Mouse (Mus musculus) midbrain, embryonic 16.5 days (tissue): ENCODE measurements around the gene Haus7. TPM values are rescaled to one million over a fixed set of nuclear protein-coding genes. Genes with fewer than 3 reads are reported as not detected.
"Not testable (repeated sequence)": the region's sequence is repeated elsewhere in the genome, so short reads cannot be mapped to it uniquely, and the experiment has no call there.

Source experiments
- ATAC-seq: fragments of 200-750 bp; cut with Nextera tagmentation; 2 replicates; pipeline ENCODE4 v1.8.0; 2017; ENCODE audit warnings: moderate TSS enrichment
- H3K27ac ChIP-seq: fragments of 300-500 bp; sonication (generic); 2 replicates; pipeline ENCODE4 v1.5.1; 2014; ENCODE audit warnings: mild to moderate bottlenecking, low read length, mixed read lengths
- H3K27me3 ChIP-seq: fragments of 300-500 bp; sonication (generic); 2 replicates; pipeline ENCODE4 v1.6.1; 2014; ENCODE audit warnings: low read depth, low read length, mixed read lengths; ENCODE audit not compliant: control insufficient read depth, insufficient read depth
- H3K36me3 ChIP-seq: fragments of 300-500 bp; sonication (generic); 2 replicates; pipeline ENCODE4 v1.6.1; 2014; ENCODE audit warnings: mild to moderate bottlenecking, low read length, moderate library complexity, mixed read lengths; ENCODE audit not compliant: control insufficient read depth, insufficient read depth
- H3K4me1 ChIP-seq: fragments of 300-500 bp; sonication (generic); 2 replicates; pipeline ENCODE4 v1.6.1; 2014; ENCODE audit warnings: mild to moderate bottlenecking, low read length, mixed read lengths; ENCODE audit not compliant: control insufficient read depth, insufficient read depth
- H3K4me2 ChIP-seq: fragments of 300-500 bp; sonication (generic); 2 replicates; pipeline ENCODE4 v1.6.1; 2014; ENCODE audit warnings: mild to moderate bottlenecking, low read length, mixed read lengths
- H3K4me3 ChIP-seq: fragments of 300-500 bp; sonication (generic); 2 replicates; pipeline ENCODE4 v1.5.1; 2014; ENCODE audit warnings: low read depth, mild to moderate bottlenecking, low read length, moderate library complexity, mixed read lengths
- H3K9ac ChIP-seq: fragments of 300-500 bp; sonication (generic); 2 replicates; pipeline ENCODE4 v1.6.1; 2014; ENCODE audit warnings: low read depth, low read length, mixed read lengths
- H3K9me3 ChIP-seq: fragments of 300-500 bp; sonication (generic); replicated peaks from 2 replicates; pipeline ENCODE4 v1.6.1; 2014; ENCODE audit warnings: mild to moderate bottlenecking, low read length, mixed read lengths; ENCODE audit not compliant: control insufficient read depth, poor library complexity, severe bottlenecking
- WGBS: fragments of 180-500 bp; shearing (Covaris S2); extraction: QIAGEN DNeasy Blood & Tissue Kit; methylation state at CpG from one replicate; pipeline ENCODE4 v1.1.7; 2014; 5-methylcytosine and 5-hydroxymethylcytosine counted together
- polyA plus RNA-seq: library from polyadenylated mRNA; unstranded; fragments of >200 nt; fragmentation: Nextera tagmentation; extraction: Ambion mirVana; gene quantifications from 2 replicates; pipeline ENCODE4 v1.2.1, GENCODE M21; 2015

The Haus7 gene
- polyA plus RNA-seq, 1 experiment from 2014 or later = 70.9 TPM

GRCm38 (mm10) chrX:73432850-73433249, 26.0 kb downstream of the Haus7 start:
- Histone ChIP-seq H3K9ac (no peak overlapping the region), H3K27me3 (no peaks in the 10 kb centered on the region), H3K9me3 (no peaks in the 10 kb centered on the region), H3K27ac (no peak overlapping the region), H3K4me3 (no peak overlapping the region), H3K36me3 (no peaks in the 10 kb centered on the region), H3K4me2 (no peak overlapping the region), H3K4me1 (no peaks in the 10 kb centered on the region)
- WGBS = 76% methylated on average over 5 of the region's 5 CpGs
- no peak for ATAC-seq

GRCm38 (mm10) chrX:73430036-73430435, 28.8 kb downstream of the Haus7 start:
- H3K9me3 ChIP-seq = no peaks in the 10 kb centered on the region
- 74% methylated on average over 2 of the region's 2 CpGs for WGBS

GRCm38 (mm10) chrX:73412767-73413166, 46.1 kb downstream of the Haus7 start:
- Histone ChIP-seq H3K9ac (no peak overlapping the region), H3K27ac (no peak overlapping the region), H3K4me3 (no peak overlapping the region), H3K4me2 (no peak overlapping the region), H3K36me3 (no peaks in the 10 kb centered on the region), H3K27me3 (peaks cover 2% of the 10 kb centered on the region; the same call in 1 of the 2 replicates), H3K4me1 (no peaks in the 10 kb centered on the region), H3K9me3 (no peaks in the 10 kb centered on the region)
- 48% methylated on average over 1 of the region's 1 CpGs for WGBS
- ATAC-seq = no peak

More at GRCm38 (mm10) chrX:73430036-73430435, 28.8 kb downstream of the Haus7 start:
- Histone ChIP-seq H3K27ac (no peak overlapping the region), H3K36me3 (no peaks in the 10 kb centered on the region), H3K27me3 (no peaks in the 10 kb centered on the region), H3K4me1 (no peaks in the 10 kb centered on the region), H3K4me3 (no peak overlapping the region), H3K4me2 (no peak overlapping the region), H3K9ac (no peak overlapping the region)
- no peak for ATAC-seq

DNA sequence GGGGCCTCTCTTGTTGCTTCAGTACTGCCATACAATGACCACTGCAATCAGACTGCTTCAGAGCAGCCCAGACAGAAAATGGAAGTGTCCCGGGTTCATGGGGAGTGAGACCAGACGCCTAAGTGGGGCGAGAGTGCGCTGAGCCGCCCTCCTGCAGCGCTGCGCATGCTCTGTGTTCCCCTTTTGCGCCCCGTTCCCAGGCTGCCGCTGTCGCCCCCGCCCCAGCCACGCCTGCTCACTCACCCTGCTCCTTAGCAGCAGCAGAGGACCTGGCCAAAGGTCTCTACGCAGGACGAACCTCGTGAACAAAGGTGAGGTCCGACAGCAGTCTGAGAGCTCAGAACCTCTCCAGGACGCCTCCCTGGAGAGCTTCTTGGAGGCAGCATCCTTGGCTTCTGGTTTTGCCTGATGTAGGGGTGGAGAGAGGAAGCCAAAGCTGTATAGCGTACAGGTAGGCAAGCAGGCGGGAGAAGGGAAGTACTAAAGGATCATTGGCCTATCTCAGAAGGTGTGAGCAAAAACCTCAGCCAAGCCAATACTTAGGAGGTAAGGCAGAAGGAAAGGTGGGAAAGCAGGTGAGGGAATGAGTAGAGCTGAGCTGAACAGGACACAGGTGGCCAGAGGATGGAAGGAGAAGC, 47.8 kb downstream of the Haus7 start, which contains the start of gene Zfp92:
Zfp92 (plus strand) TSS at position 217 of the 638 bp plus-strand sequence.
- H3K4me1 ChIP-seq = no peaks in the 10 kb centered on the region
- no peak within 1 kb of the TSS for H3K27ac ChIP-seq
- no peaks in the 10 kb centered on the region for H3K36me3 ChIP-seq
- 11% methylated on average over 20 of the region's 20 CpGs for WGBS
- H3K4me2 ChIP-seq = peak within 1 kb of the TSS; percentile 55
- ATAC-seq = peak; percentile 66
- peak within 1 kb of the TSS; percentile 56 for H3K9ac ChIP-seq
- peak within 1 kb of the TSS; percentile 39 for H3K4me3 ChIP-seq
- H3K9me3 ChIP-seq = no peaks in the 10 kb centered on the region
- H3K27me3 ChIP-seq = peaks cover 2% of the 10 kb centered on the region; the same call in 1 of the 2 replicates

DNA sequence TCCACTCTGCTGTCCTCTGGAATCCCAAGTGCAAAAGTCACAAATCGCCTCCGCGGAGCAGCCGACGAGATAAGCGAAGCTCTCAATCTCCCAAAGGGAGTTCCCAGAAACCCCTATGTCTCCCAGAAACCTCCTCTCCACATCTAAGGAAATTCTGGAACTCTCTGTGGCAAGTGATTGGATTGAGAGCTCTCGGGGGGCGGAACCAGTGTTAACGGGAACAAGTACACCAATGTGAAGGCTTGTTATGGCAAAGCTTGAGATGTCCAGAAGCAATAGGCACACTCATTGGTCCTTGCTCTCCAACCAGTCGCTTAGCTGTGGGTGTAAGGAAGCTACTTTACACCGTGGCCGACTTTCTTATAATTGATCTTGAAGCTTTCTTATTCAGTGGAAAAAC, 57.2 kb downstream of the Haus7 start:
- Histone ChIP-seq H3K27ac (no peak overlapping the region), H3K9ac (no peak overlapping the region), H3K4me3 (no peak overlapping the region), H3K36me3 (no peaks in the 10 kb centered on the region), H3K9me3 (no peaks in the 10 kb centered on the region), H3K4me2 (no peak overlapping the region), H3K4me1 (no peaks in the 10 kb centered on the region), H3K27me3 (no peaks in the 10 kb centered on the region)
- 95% methylated on average over 12 of the region's 12 CpGs for WGBS
- ATAC-seq = no peak

GRCm38 (mm10) chrX:73400951-73401350, 57.9 kb downstream of the Haus7 start:
- H3K4me2 ChIP-seq = no peak overlapping the region
- ATAC-seq = no peak
- no peaks in the 10 kb centered on the region for H3K36me3 ChIP-seq
- 88% methylated on average over 18 of the region's 20 CpGs for WGBS
- no peaks in the 10 kb centered on the region for H3K4me1 ChIP-seq
- H3K4me3 ChIP-seq = no peak overlapping the region
- no peaks in the 10 kb centered on the region for H3K9me3 ChIP-seq
- no peaks in the 10 kb centered on the region for H3K27me3 ChIP-seq
- H3K27ac ChIP-seq = no peak overlapping the region
- H3K9ac ChIP-seq = no peak overlapping the region

DNA sequence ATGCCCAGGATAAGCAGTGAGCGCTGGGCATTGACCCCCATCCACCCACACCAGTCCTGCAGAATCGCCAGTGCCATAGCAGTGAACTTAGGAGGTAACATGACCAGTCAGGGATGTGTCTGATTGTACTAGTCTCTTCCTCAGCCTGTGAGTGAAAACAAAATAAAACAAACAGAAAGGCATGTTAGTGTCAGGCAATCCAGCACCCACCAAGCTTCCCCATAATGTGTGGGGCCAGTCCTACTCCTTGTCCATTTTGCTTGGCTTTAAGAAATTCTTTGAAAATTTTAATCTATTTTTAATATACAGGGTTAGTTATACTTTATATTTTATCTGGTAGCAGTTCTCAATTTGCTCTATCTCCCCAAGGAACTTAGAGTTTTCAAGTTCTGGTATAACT, 60.2 kb downstream of the Haus7 start, which contains the start of gene Gm18336:
Gm18336 (minus strand) TSS at position 101 of the 400 bp plus-strand sequence.
- WGBS = 85% methylated on average over 1 of the region's 2 CpGs
- not testable (repeated sequence) for H3K4me1 ChIP-seq, H3K9me3 ChIP-seq, ATAC-seq, H3K27me3 ChIP-seq, H3K4me2 ChIP-seq, H3K36me3 ChIP-seq, H3K9ac ChIP-seq, H3K4me3 ChIP-seq, H3K27ac ChIP-seq

DNA sequence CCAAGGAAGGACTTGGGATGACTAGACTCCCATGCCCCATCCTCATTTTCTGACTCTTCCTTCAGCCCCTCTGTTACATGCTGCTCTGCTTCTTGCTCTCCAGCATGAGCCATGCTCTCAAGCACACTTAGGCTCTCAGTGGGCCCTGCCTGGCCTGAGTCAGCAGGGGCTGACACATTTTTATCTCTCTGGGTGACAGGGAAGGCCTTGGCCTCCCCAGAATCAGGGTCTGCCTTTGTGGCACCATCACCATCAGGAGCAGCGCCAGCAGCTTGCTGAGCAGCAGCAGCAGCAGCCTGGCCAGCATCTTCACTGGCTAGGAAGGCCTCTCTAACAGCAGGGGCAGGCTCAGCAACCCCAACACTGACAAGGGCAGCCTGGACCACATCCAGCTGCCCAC, 62.4 kb downstream of the Haus7 start:
- Histone ChIP-seq H3K9me3 (no peaks in the 10 kb centered on the region), H3K4me3 (no peak overlapping the region)

GRCm38 (mm10) chrX:73391481-73391880, 67.4 kb downstream of the Haus7 start:
- no peak overlapping the region for H3K4me3 ChIP-seq
- ATAC-seq = no peak
- no peak overlapping the region for H3K4me2 ChIP-seq
- H3K27me3 ChIP-seq = no peaks in the 10 kb centered on the region
- no peaks in the 10 kb centered on the region for H3K36me3 ChIP-seq
- WGBS = 89% methylated on average over 4 of the region's 4 CpGs
- H3K9me3 ChIP-seq = no peaks in the 10 kb centered on the region
- no peaks in the 10 kb centered on the region for H3K4me1 ChIP-seq
- no peak overlapping the region for H3K27ac ChIP-seq
- no peak overlapping the region for H3K9ac ChIP-seq

More for the DNA sequence above, 62.4 kb downstream of the Haus7 start:
- Histone ChIP-seq H3K27me3 (no peaks in the 10 kb centered on the region), H3K27ac (no peak overlapping the region), H3K4me1 (no peaks in the 10 kb centered on the region), H3K36me3 (no peaks in the 10 kb centered on the region), H3K9ac (no peak overlapping the region), H3K4me2 (no peak overlapping the region)
- ATAC-seq = no peak
- 70% methylated on average over 1 of the region's 1 CpGs for WGBS
